Mouse (Mus musculus): ENCODE measurements at regions not wholly inside any gene's neighbourhood (a gene's known extent, or its start where the extent isn't known, plus 50 kb on each side); places are given as distances from the start of the nearest gene placed in this dataset.
"Not testable (repeated sequence)": the region's sequence is repeated elsewhere in the genome, so short reads cannot be mapped to it uniquely, and the experiment has no call there.

GRCm38 (mm10) chr1:177501288-177501687 lies 59.1 kb downstream of the Zbtb18 start:
- Histone ChIP-seq H3K36me3 (no peaks in the 10 kb centered on the region), H3K9me3 (no peaks in the 10 kb centered on the region), H3K4me2 (no peak overlapping the region), H3K27ac (no peak overlapping the region), H3K4me1 (replicated peaks) (peaks cover 9% of the 10 kb centered on the region; the same call in 1 of the 2 replicates), H3K9ac (replicated peaks) (no peak overlapping the region), H3K4me3 (replicated peaks) (no peak overlapping the region), H3K27me3 (no peaks in the 10 kb centered on the region)
- 23% methylated on average over 7 of the region's 7 CpGs for WGBS
- no peak; the same call in 1 of the 2 replicates for ATAC-seq (ENCODE audit: insufficient number of reproducible peaks, insufficient read depth, low FRiP score, low TSS enrichment, low read depth)

GRCm38 (mm10) chr1:177503946-177504345 lies 61.8 kb downstream of the Zbtb18 start:
- Histone ChIP-seq H3K4me1 (replicated peaks) (peaks cover 9% of the 10 kb centered on the region; the same call in 1 of the 2 replicates), H3K27ac (no peak overlapping the region), H3K9ac (replicated peaks) (no peak overlapping the region), H3K9me3 (no peaks in the 10 kb centered on the region), H3K36me3 (no peaks in the 10 kb centered on the region), H3K4me3 (replicated peaks) (no peak overlapping the region), H3K4me2 (no peak overlapping the region), H3K27me3 (no peaks in the 10 kb centered on the region)
- ATAC-seq (ENCODE audit: insufficient number of reproducible peaks, insufficient read depth, low FRiP score, low TSS enrichment, low read depth), result no peak
- 77% methylated on average over 1 of the region's 1 CpGs for WGBS

DNA sequence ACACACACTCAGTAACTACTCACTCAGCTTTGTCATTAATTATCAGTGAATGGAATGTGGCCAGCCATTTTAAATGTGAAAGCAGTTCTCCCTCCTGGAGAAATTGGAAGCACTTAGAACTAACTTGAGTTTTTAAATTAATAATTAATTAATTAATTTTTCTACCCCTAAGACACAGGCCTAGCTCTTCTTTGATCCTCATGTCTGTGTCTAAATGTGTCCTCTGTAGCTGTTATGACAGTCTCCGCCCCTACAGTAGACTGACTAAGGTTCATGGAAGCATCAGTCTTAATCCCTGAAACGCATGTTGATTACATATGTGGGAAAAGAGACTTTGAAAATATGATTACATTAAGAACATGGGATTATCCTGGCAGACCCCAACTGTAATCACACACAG lies 62.6 kb downstream of the Zbtb18 start:
- Histone ChIP-seq H3K27ac (no peak overlapping the region), H3K9me3 (no peaks in the 10 kb centered on the region), H3K36me3 (no peaks in the 10 kb centered on the region), H3K4me2 (no peak overlapping the region), H3K4me3 (replicated peaks) (no peak overlapping the region), H3K9ac (replicated peaks) (no peak overlapping the region), H3K4me1 (replicated peaks) (peaks cover 9% of the 10 kb centered on the region; the same call in 1 of the 2 replicates), H3K27me3 (no peaks in the 10 kb centered on the region)
- no peak for ATAC-seq (ENCODE audit: insufficient number of reproducible peaks, insufficient read depth, low FRiP score, low TSS enrichment, low read depth)
- WGBS, result 98% methylated on average over 2 of the region's 2 CpGs

DNA sequence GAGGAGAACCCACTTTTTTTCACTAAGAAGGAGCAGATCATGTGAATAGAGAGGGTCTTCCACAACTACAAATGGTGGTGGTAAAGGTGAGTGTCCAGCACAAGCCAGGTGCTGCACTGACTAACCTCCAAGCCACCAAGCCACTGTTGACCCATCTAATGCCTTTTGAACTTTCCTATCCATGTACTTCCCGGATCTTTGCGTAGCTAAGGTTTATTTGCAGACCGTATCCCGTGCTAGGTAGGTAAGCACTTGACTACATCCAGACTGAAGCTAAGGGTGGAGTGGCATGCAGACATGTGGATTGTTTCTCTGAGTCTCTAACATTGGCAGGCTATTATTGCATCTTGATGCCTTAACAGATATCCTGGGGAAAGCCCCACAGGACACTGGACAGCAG lies 65.2 kb downstream of the Zbtb18 start:
- WGBS, result 94% methylated on average over 4 of the region's 4 CpGs

DNA sequence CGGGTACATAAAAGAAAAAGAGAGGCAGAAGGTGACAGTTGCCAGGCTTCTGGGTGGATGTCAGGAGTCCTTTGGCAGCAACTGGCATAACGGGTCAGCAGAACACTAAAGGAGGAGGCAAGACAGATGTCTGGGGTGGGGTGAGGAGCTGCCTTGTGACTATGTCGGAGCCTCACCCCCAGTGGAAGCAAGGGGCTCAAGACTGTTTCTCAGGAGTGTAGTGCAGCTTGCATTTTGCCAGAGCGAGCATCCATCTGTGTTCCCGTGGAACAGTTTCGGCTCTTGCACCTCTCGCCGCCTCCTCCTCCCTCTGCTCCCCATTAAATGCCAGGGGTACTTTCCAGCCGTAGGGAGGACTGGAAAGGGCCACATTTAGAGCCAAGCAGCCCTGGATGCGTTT lies 67.6 kb downstream of the Zbtb18 start:
- H3K9ac ChIP-seq (replicated peaks), result no peak overlapping the region
- H3K4me3 ChIP-seq (replicated peaks), result no peak overlapping the region
- no peaks in the 10 kb centered on the region for H3K27me3 ChIP-seq
- H3K27ac ChIP-seq, result no peak overlapping the region
- no peak for ATAC-seq (ENCODE audit: insufficient number of reproducible peaks, insufficient read depth, low FRiP score, low TSS enrichment, low read depth)
- WGBS, result 66% methylated on average over 10 of the region's 10 CpGs
- no peak overlapping the region for H3K4me2 ChIP-seq
- H3K4me1 ChIP-seq (replicated peaks), result no peaks in the 10 kb centered on the region
- H3K9me3 ChIP-seq, result no peaks in the 10 kb centered on the region
- H3K36me3 ChIP-seq, result no peaks in the 10 kb centered on the region

More for the DNA sequence above, 65.2 kb downstream of the Zbtb18 start:
- H3K4me3 ChIP-seq (replicated peaks); H3K4me1 ChIP-seq (replicated peaks); ATAC-seq (ENCODE audit: insufficient number of reproducible peaks, insufficient read depth, low FRiP score, low TSS enrichment, low read depth); H3K27me3 ChIP-seq; H3K4me2 ChIP-seq; H3K9me3 ChIP-seq; H3K27ac ChIP-seq; H3K9ac ChIP-seq (replicated peaks); H3K36me3 ChIP-seq: not testable (repeated sequence)

GRCm38 (mm10) chr1:177512116-177512515 lies 70.0 kb downstream of the Zbtb18 start:
- Histone ChIP-seq H3K4me3 (replicated peaks) (no peak overlapping the region), H3K4me1 (replicated peaks) (no peaks in the 10 kb centered on the region), H3K36me3 (no peaks in the 10 kb centered on the region), H3K4me2 (no peak overlapping the region), H3K9ac (replicated peaks) (no peak overlapping the region), H3K9me3 (no peaks in the 10 kb centered on the region), H3K27ac (no peak overlapping the region), H3K27me3 (no peaks in the 10 kb centered on the region)
- no peak for ATAC-seq (ENCODE audit: insufficient number of reproducible peaks, insufficient read depth, low FRiP score, low TSS enrichment, low read depth)
- WGBS, result 93% methylated on average over 2 of the region's 2 CpGs

DNA sequence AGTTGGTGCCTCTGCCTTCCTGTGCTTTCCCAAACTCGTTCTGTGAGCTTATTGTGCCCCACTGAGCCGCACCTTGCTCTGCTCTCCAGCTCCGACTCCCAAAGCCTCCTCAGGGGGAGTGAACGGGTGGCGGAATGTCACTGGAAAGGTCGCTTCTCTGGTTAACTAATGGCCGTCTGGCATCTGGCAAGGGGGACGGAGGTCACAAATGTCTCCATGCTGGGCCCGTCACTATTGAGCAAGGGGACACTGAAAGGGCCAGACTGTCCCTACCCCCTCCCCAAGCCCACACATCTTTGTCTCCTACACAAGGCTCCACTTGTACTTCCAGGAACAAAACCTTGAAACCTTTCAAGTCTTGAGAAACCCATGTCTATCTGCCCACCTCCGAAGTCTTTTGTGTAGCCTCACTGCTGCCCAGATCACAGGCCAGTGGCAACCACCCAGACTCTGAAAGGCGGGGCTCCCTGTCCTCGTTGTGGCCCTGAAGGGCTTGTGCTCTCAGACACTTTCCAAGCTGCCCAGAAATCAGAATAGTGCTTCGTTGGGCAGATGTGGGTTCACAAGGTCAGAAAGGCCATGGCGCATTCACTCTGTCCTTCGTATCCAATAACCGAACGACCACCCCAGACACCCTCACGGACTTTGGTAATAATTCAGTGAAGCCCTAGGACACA lies 75.9 kb downstream of the Zbtb18 start:
- H3K4me2 ChIP-seq, result peak overlapping the region; percentile 49
- H3K9ac ChIP-seq (replicated peaks), result no peak overlapping the region
- ATAC-seq (ENCODE audit: insufficient number of reproducible peaks, insufficient read depth, low FRiP score, low TSS enrichment, low read depth), result no peak
- WGBS, result 12% methylated on average over 18 of the region's 18 CpGs
- no peak overlapping the region for H3K4me3 ChIP-seq (replicated peaks)
- H3K36me3 ChIP-seq, result no peaks in the 10 kb centered on the region
- no peaks in the 10 kb centered on the region for H3K9me3 ChIP-seq
- peaks cover 21% of the 10 kb centered on the region for H3K4me1 ChIP-seq (replicated peaks)
- H3K27me3 ChIP-seq, result no peaks in the 10 kb centered on the region; the same call in 1 of the 2 replicates
- no peak overlapping the region for H3K27ac ChIP-seq

- WGBS, result 7% methylated on average over 13 of the region's 13 CpGs
- H3K36me3 ChIP-seq, result no peaks in the 10 kb centered on the region
- H3K9ac ChIP-seq (replicated peaks), result no peak overlapping the region
- no peak overlapping the region; the same call in 1 of the 2 replicates for H3K27ac ChIP-seq
- H3K27me3 ChIP-seq, result no peaks in the 10 kb centered on the region; the same call in 1 of the 2 replicates
- no peaks in the 10 kb centered on the region for H3K9me3 ChIP-seq
- H3K4me2 ChIP-seq, result peak overlapping the region; percentile 49
- ATAC-seq (ENCODE audit: insufficient number of reproducible peaks, insufficient read depth, low FRiP score, low TSS enrichment, low read depth), result peak; percentile 56; the same call in 1 of the 2 replicates
- H3K4me3 ChIP-seq (replicated peaks), result peak overlapping the region; percentile 12; the same call in 1 of the 2 replicates
- H3K4me1 ChIP-seq (replicated peaks), result peaks cover 21% of the 10 kb centered on the region
Measured at GRCm38 (mm10) chr1:177518897-177519513, 76.9 kb downstream of the Zbtb18 start.

DNA sequence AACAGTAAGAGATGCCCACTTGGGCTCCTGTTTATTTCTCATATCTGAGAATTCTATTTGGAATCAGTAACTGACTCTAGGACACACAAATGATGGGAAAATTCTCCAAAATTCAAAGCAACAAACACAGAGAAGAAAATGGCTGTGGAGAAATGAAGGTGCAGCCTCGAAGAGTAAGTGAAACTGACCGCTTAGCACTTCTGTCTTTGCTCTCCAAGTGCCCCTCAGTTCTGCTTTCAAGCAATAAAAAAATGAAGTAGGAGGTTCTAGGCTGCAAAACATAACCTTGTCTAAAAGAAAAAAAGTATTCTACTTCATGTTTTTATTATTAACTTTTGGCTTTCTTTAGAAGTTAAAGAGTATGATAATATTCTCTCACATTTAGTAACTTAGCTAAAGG lies 79.0 kb downstream of the Zbtb18 start:
- Histone ChIP-seq H3K4me2 (no peak overlapping the region), H3K36me3 (no peaks in the 10 kb centered on the region), H3K4me1 (replicated peaks) (peaks cover 21% of the 10 kb centered on the region), H3K27ac (no peak overlapping the region), H3K9ac (replicated peaks) (no peak overlapping the region), H3K27me3 (no peaks in the 10 kb centered on the region; the same call in 1 of the 2 replicates), H3K9me3 (no peaks in the 10 kb centered on the region), H3K4me3 (replicated peaks) (no peak overlapping the region)
- no peak for ATAC-seq (ENCODE audit: insufficient number of reproducible peaks, insufficient read depth, low FRiP score, low TSS enrichment, low read depth)
- 90% methylated on average over 2 of the region's 2 CpGs for WGBS

DNA sequence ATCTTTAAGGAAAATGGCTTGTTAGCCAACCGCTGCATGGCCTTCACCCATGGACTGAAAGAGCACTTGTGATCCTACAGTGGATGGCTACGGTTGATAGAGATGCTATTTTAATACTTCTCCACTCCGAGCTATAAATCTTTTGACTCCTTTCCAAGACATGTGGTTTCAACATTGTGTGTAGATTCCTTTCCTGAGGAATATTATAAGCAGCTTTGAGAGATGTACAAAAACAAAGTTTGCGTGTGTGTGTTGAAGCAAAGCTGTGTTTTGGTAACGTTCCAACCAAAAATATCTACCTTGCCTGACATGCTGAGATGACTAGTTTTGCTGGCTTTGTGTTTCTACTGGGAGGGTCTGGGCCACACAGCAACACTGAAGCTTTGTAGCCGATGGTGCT lies 83.0 kb downstream of the Zbtb18 start:
- Histone ChIP-seq H3K4me2 (no peak overlapping the region), H3K4me1 (replicated peaks) (no peaks in the 10 kb centered on the region), H3K27me3 (no peaks in the 10 kb centered on the region), H3K9ac (replicated peaks) (no peak overlapping the region), H3K27ac (no peak overlapping the region), H3K4me3 (replicated peaks) (no peak overlapping the region), H3K9me3 (no peaks in the 10 kb centered on the region), H3K36me3 (no peaks in the 10 kb centered on the region)
- WGBS, result 85% methylated on average over 6 of the region's 6 CpGs
- ATAC-seq (ENCODE audit: insufficient number of reproducible peaks, insufficient read depth, low FRiP score, low TSS enrichment, low read depth), result no peak

- no peak overlapping the region for H3K27ac ChIP-seq
- H3K27me3 ChIP-seq, result no peaks in the 10 kb centered on the region
- H3K9me3 ChIP-seq, result no peaks in the 10 kb centered on the region
- no peaks in the 10 kb centered on the region for H3K36me3 ChIP-seq
- H3K4me2 ChIP-seq, result no peak overlapping the region
- no peaks in the 10 kb centered on the region for H3K4me1 ChIP-seq (replicated peaks)
- ATAC-seq (ENCODE audit: insufficient number of reproducible peaks, insufficient read depth, low FRiP score, low TSS enrichment, low read depth), result no peak
- WGBS, result 76% methylated on average over 2 of the region's 2 CpGs
- H3K9ac ChIP-seq (replicated peaks), result no peak overlapping the region
- no peak overlapping the region for H3K4me3 ChIP-seq (replicated peaks)
Measured at GRCm38 (mm10) chr1:177531791-177532190, 89.6 kb downstream of the Zbtb18 start.

All from limb, embryonic 12.5 days (tissue).